Mouse (Mus musculus): ENCODE measurements around the gene Evx1. TPM values are rescaled to one million over a fixed set of nuclear protein-coding genes. Genes with fewer than 3 reads are reported as not detected.

The Evx1 gene
- polyA plus RNA-seq, 1 experiment from 2014 or later, result not detected

GRCm38 (mm10) chr6:52267221-52267620 lies 46.1 kb upstream of the Evx1 start:
- H3K9ac ChIP-seq (replicated peaks), result no peak overlapping the region
- H3K27ac ChIP-seq (ENCODE audit: low read depth), result no peak overlapping the region
- H3K4me2 ChIP-seq (ENCODE audit: low read depth, low read length), result no peak overlapping the region
- H3K36me3 ChIP-seq (replicated peaks; ENCODE audit: insufficient read depth, low read length), result no peaks in the 10 kb centered on the region
- H3K9me3 ChIP-seq (ENCODE audit: low read length), result no peaks in the 10 kb centered on the region
- peaks cover 95% of the 10 kb centered on the region for H3K27me3 ChIP-seq (ENCODE audit: insufficient read depth, low read length)
- 20% methylated on average over 5 of the region's 5 CpGs for WGBS (ENCODE audit: insufficient replicate concordance)
- TF ChIP-seq CTCF (IDR thresholded peaks at IDR 0.05; ENCODE audit: low read depth), result no peak
- no peak for TF ChIP-seq EP300 (IDR thresholded peaks at IDR 0.05; ENCODE audit: low read depth)
- ATAC-seq (no peak), DNase-seq (no peak)
- H3K4me3 ChIP-seq (ENCODE audit: low read depth, low read length), result no peak overlapping the region
- peaks cover 3% of the 10 kb centered on the region; the same call in 1 of the 2 replicates for H3K4me1 ChIP-seq (ENCODE audit: insufficient read depth)

- H3K36me3 ChIP-seq (replicated peaks; ENCODE audit: insufficient read depth, low read length), result no peaks in the 10 kb centered on the region
- H3K4me2 ChIP-seq (ENCODE audit: low read depth, low read length), result no peak overlapping the region
- no peak overlapping the region for H3K4me3 ChIP-seq (ENCODE audit: low read depth, low read length)
- TF ChIP-seq EP300 (IDR thresholded peaks at IDR 0.05; ENCODE audit: low read depth) (no peak), CTCF (IDR thresholded peaks at IDR 0.05; ENCODE audit: low read depth) (no peak)
- WGBS (ENCODE audit: insufficient replicate concordance), result 12% methylated on average over 3 of the region's 3 CpGs
- no peak for DNase-seq
- 0 out of 2 replicates have a peak, but pooled peaks cover 3% of the 10 kb centered on the region for H3K4me1 ChIP-seq (ENCODE audit: insufficient read depth)
- ATAC-seq, result no peak
- H3K27ac ChIP-seq (ENCODE audit: low read depth), result no peak overlapping the region
- H3K9ac ChIP-seq (replicated peaks), result no peak overlapping the region
- peaks cover 95% of the 10 kb centered on the region for H3K27me3 ChIP-seq (ENCODE audit: insufficient read depth, low read length)
- H3K9me3 ChIP-seq (ENCODE audit: low read length), result no peaks in the 10 kb centered on the region
These were observed 45.6 kb upstream of the Evx1 start for GRCm38 (mm10) chr6:52267691-52268090.

GRCm38 (mm10) chr6:52268341-52268740 lies 45.0 kb upstream of the Evx1 start:
- Histone ChIP-seq H3K27me3 (ENCODE audit: insufficient read depth, low read length) (peaks cover 95% of the 10 kb centered on the region), H3K36me3 (replicated peaks; ENCODE audit: insufficient read depth, low read length) (no peaks in the 10 kb centered on the region), H3K9ac (replicated peaks) (no peak overlapping the region), H3K9me3 (ENCODE audit: low read length) (no peaks in the 10 kb centered on the region), H3K4me2 (ENCODE audit: low read depth, low read length) (no peak overlapping the region), H3K4me3 (ENCODE audit: low read depth, low read length) (no peak overlapping the region), H3K4me1 (ENCODE audit: insufficient read depth) (0 out of 2 replicates have a peak, but pooled peaks cover 3% of the 10 kb centered on the region), H3K27ac (ENCODE audit: low read depth) (no peak overlapping the region)
- no peak for ATAC-seq
- TF ChIP-seq EP300 (IDR thresholded peaks at IDR 0.05; ENCODE audit: low read depth) (no peak), CTCF (IDR thresholded peaks at IDR 0.05; ENCODE audit: low read depth) (no peak)
- WGBS (ENCODE audit: insufficient replicate concordance), result 11% methylated on average over 7 of the region's 7 CpGs
- no peak for DNase-seq

- Histone ChIP-seq H3K4me3 (ENCODE audit: low read depth, low read length) (no peak overlapping the region), H3K27me3 (ENCODE audit: insufficient read depth, low read length) (peaks cover 95% of the 10 kb centered on the region), H3K36me3 (replicated peaks; ENCODE audit: insufficient read depth, low read length) (no peaks in the 10 kb centered on the region), H3K27ac (ENCODE audit: low read depth) (no peak overlapping the region), H3K9ac (replicated peaks) (no peak overlapping the region), H3K9me3 (ENCODE audit: low read length) (no peaks in the 10 kb centered on the region), H3K4me2 (ENCODE audit: low read depth, low read length) (no peak overlapping the region), H3K4me1 (ENCODE audit: insufficient read depth) (0 out of 2 replicates have a peak, but pooled peaks cover 3% of the 10 kb centered on the region)
- WGBS (ENCODE audit: insufficient replicate concordance), result 9% methylated on average over 3 of the region's 3 CpGs
- ATAC-seq (no peak), DNase-seq (no peak)
- TF ChIP-seq EP300 (IDR thresholded peaks at IDR 0.05; ENCODE audit: low read depth) (no peak), CTCF (IDR thresholded peaks at IDR 0.05; ENCODE audit: low read depth) (no peak)
These were observed 44.5 kb upstream of the Evx1 start for GRCm38 (mm10) chr6:52268756-52269155.

- 9% methylated on average over 23 of the region's 23 CpGs for WGBS (ENCODE audit: insufficient replicate concordance)
These were observed 42.5 kb upstream of the Evx1 start for GRCm38 (mm10) chr6:52270494-52271480.

More at GRCm38 (mm10) chr6:52270494-52271480, 42.5 kb upstream of the Evx1 start:
- H3K9ac ChIP-seq (replicated peaks), result no peak overlapping the region
- 0 out of 2 replicates have a peak, but pooled peaks cover 3% of the 10 kb centered on the region for H3K4me1 ChIP-seq (ENCODE audit: insufficient read depth)
- peak; percentile 47 for DNase-seq
- no peaks in the 10 kb centered on the region for H3K9me3 ChIP-seq (ENCODE audit: low read length)
- no peak for ATAC-seq
- no peaks in the 10 kb centered on the region for H3K36me3 ChIP-seq (replicated peaks; ENCODE audit: insufficient read depth, low read length)
- TF ChIP-seq CTCF (IDR thresholded peaks at IDR 0.05; ENCODE audit: low read depth) (peak; percentile 67), EP300 (IDR thresholded peaks at IDR 0.05; ENCODE audit: low read depth) (no peak)
- H3K27ac ChIP-seq (ENCODE audit: low read depth), result no peak overlapping the region
- no peak overlapping the region for H3K4me2 ChIP-seq (ENCODE audit: low read depth, low read length)
- no peak overlapping the region for H3K4me3 ChIP-seq (ENCODE audit: low read depth, low read length)
- H3K27me3 ChIP-seq (ENCODE audit: insufficient read depth, low read length), result peaks cover 95% of the 10 kb centered on the region

All from liver, postnatal 0 days (tissue).